Mouse (Mus musculus) kidney, embryonic 15.5 days (tissue): ENCODE data around the gene Adprhl2. TPM values are rescaled to one million over a fixed set of nuclear protein-coding genes. Genes with fewer than 3 reads are reported as not detected.

ENCODE experiments used
- ATAC-seq: fragments of 200-750 bp; cut with Nextera tagmentation; replicated peaks from 2 replicates; pipeline ENCODE4 v1.8.0; 2017; ENCODE audit warnings: moderate TSS enrichment; ENCODE audit not compliant: low FRiP score
- H3K27ac ChIP-seq: fragments of 300-500 bp; sonication (generic); 2 replicates; pipeline ENCODE4 v1.5.1; 2015; ENCODE audit warnings: mild to moderate bottlenecking, inconsistent platforms
- H3K27me3 ChIP-seq: fragments of 300-500 bp; sonication (generic); 2 replicates; pipeline ENCODE4 v1.6.1; 2015; ENCODE audit warnings: inconsistent platforms
- H3K36me3 ChIP-seq: fragments of 300-500 bp; sonication (generic); 2 replicates; pipeline ENCODE4 v1.6.1; 2015; ENCODE audit warnings: inconsistent platforms
- H3K4me1 ChIP-seq: fragments of 300-500 bp; sonication (generic); 2 replicates; pipeline ENCODE4 v1.6.1; 2015; ENCODE audit warnings: inconsistent platforms
- H3K4me2 ChIP-seq: fragments of 300-500 bp; sonication (generic); 2 replicates; pipeline ENCODE4 v1.6.1; 2015; ENCODE audit warnings: moderate library complexity, mild to moderate bottlenecking, inconsistent platforms
- H3K4me3 ChIP-seq: fragments of 300-500 bp; sonication (generic); replicated peaks from 2 replicates; pipeline ENCODE4 v1.5.1; 2015; ENCODE audit warnings: mild to moderate bottlenecking, inconsistent platforms
- H3K9ac ChIP-seq: fragments of 300-500 bp; sonication (generic); 2 replicates; pipeline ENCODE4 v1.6.1; 2015; ENCODE audit warnings: mild to moderate bottlenecking, inconsistent platforms
- H3K9me3 ChIP-seq: fragments of 300-500 bp; sonication (generic); replicated peaks from 2 replicates; pipeline ENCODE4 v1.6.1; 2016; ENCODE audit warnings: inconsistent platforms
- whole genome bisulfite sequencing: fragments of 180-500 bp; shearing (Covaris S2); methylation state at CpG from one replicate; pipeline ENCODE4 v1.1.7; 2015; ENCODE audit warnings: mixed read lengths; 5-methylcytosine and 5-hydroxymethylcytosine counted together
- polyA plus RNA-seq: library from polyadenylated mRNA; unstranded; fragments of >200 nt; fragmentation: Nextera tagmentation; extraction: Ambion mirVana; gene quantifications from 2 replicates; pipeline ENCODE4 v1.2.1, GENCODE M21; 2015

The Adprhl2 gene
- polyA plus RNA-seq, 1 experiment from 2014 or later = 81.1 TPM

DNA sequence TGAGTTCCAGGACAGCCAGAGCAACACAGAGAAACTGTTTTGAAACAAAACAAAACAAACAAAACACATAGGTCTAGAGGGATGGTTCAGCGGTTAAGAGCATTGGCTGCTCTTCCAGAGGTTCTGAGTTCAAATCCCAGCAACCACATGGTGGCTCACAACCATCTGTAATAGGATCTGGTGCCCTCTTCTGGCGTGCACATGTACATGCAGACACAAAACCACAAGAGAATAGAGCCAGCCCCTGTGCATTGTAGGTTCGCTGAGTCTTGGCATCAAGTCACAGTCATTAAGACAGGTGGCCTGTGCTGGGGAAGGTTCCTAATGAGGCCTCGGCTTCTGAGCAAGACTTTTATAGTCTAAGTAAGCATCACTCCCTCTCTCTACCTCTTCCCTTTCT is 17.6 kb downstream of the Adprhl2 start:
- no peak for ATAC-seq
- H3K27me3 ChIP-seq = peaks cover 44% of the 10 kb centered on the region
- H3K4me2 ChIP-seq = no peak overlapping the region
- peaks cover 4% of the 10 kb centered on the region for H3K9me3 ChIP-seq
- H3K4me1 ChIP-seq = peaks cover 22% of the 10 kb centered on the region
- no peak overlapping the region for H3K4me3 ChIP-seq
- 60% methylated on average over 4 of the region's 4 CpGs for WGBS
- no peak overlapping the region for H3K9ac ChIP-seq
- H3K27ac ChIP-seq = no peak overlapping the region
- no peaks in the 10 kb centered on the region for H3K36me3 ChIP-seq

GRCm38 (mm10) chr4:126301584-126302309 is 19.8 kb downstream of the Adprhl2 start:
- no peaks in the 10 kb centered on the region for H3K36me3 ChIP-seq
- H3K27ac ChIP-seq = no peak overlapping the region
- H3K4me1 ChIP-seq = peaks cover 30% of the 10 kb centered on the region
- 8% methylated on average over 27 of the region's 27 CpGs for WGBS
- H3K4me3 ChIP-seq = peak overlapping the region; percentile 43
- H3K9me3 ChIP-seq = peaks cover 4% of the 10 kb centered on the region
- peak overlapping the region; percentile 25; the same call in 1 of the 2 replicates for H3K9ac ChIP-seq
- 0 out of 2 replicates have a peak, but pooled peaks have one; percentile 27 for ATAC-seq
- peak overlapping the region; percentile 77 for H3K4me2 ChIP-seq
- peaks cover 64% of the 10 kb centered on the region for H3K27me3 ChIP-seq

DNA sequence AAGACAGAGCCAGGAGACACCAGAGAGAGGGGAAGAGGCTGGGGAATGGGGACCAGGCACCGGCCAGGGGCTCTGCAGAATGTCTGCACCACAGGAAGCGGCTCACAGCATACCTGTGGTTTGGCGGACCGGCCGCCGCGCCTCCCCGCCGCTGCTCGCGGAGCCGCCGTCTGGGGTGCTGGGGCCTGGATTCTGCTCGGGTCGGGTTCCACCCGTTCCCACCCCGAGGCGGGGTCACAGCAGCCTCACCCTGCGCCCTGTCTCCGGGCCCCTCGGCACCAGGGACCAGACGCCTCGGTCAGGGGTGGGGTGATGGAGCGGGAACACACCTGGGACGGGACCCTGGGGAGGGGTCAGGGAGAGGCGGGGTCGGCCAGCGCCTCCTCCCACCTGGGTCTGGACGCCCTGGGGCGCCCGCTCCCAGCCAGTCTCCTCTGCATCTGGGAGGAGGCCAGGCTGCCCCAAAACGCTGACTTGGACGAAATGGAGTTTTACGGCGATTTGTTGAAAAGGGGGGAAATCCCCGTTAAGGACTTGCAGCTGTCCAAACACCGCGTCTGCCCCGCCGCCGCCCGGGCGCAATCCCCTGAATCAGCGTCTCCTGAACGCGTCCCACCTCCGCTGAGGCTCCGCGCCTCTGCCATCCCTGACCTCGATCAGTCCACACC is 20.5 kb downstream of the Adprhl2 start:
- H3K4me2 ChIP-seq = peak overlapping the region; percentile 77
- H3K27ac ChIP-seq = no peak overlapping the region
- H3K9me3 ChIP-seq = peaks cover 2% of the 10 kb centered on the region
- peak overlapping the region; percentile 43 for H3K4me3 ChIP-seq
- H3K9ac ChIP-seq = peak overlapping the region; percentile 25
- H3K36me3 ChIP-seq = no peaks in the 10 kb centered on the region
- peaks cover 36% of the 10 kb centered on the region for H3K4me1 ChIP-seq
- ATAC-seq = peak; percentile 40; the same call in 1 of the 2 replicates
- WGBS = under 1% methylated on average over 49 of the region's 50 CpGs
- H3K27me3 ChIP-seq = peaks cover 69% of the 10 kb centered on the region

DNA sequence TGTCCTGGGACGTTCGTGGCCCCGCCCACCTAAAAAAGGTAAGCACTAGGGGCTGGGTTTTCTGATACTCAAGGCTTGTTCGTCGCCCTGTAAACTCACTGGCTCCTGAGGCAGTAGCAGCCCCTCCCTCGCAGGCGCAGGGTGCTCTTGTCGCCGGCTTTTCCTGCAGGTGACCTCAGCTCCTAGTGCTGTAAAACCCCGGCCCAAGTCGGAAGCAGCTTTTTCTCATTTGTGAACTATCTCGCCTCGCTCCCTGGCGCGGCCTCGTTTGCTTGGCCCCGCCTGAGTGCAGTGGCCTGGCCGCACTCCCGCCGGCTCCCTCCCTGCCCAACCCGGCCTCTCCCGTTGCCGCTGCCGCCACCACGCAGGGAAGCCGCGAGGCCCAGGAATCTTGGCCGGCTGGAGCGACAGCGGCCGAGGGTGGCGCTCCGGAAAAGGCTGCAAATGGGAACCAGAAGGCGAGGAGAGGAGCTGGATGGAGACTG is 24.8 kb downstream of the Adprhl2 start:
- Histone ChIP-seq H3K4me2 (peak overlapping the region; percentile 60), H3K4me1 (peaks cover 31% of the 10 kb centered on the region), H3K36me3 (no peaks in the 10 kb centered on the region), H3K9ac (peak overlapping the region; percentile 47), H3K9me3 (no peaks in the 10 kb centered on the region), H3K27me3 (peaks cover 65% of the 10 kb centered on the region), H3K4me3 (peak overlapping the region; percentile 30), H3K27ac (0 out of 2 replicates have a peak overlapping the region, but pooled peaks have one; percentile 51)
- 2% methylated on average over 34 of the region's 34 CpGs for WGBS
- peak; percentile 44; the same call in 1 of the 2 replicates for ATAC-seq

GRCm38 (mm10) chr4:126295937-126296336 is 25.6 kb downstream of the Adprhl2 start:
- Histone ChIP-seq H3K9ac (0 out of 2 replicates have a peak overlapping the region, but pooled peaks have one; percentile 47), H3K27me3 (peaks cover 58% of the 10 kb centered on the region), H3K9me3 (no peaks in the 10 kb centered on the region), H3K4me2 (peak overlapping the region; percentile 60; the same call in 1 of the 2 replicates), H3K27ac (no peak overlapping the region), H3K4me3 (no peak overlapping the region), H3K4me1 (peaks cover 28% of the 10 kb centered on the region), H3K36me3 (no peaks in the 10 kb centered on the region)
- 46% methylated on average over 4 of the region's 4 CpGs for WGBS
- ATAC-seq = no peak

- Histone ChIP-seq H3K9ac (no peak overlapping the region), H3K27me3 (peaks cover 54% of the 10 kb centered on the region), H3K4me3 (no peak overlapping the region), H3K27ac (no peak overlapping the region), H3K4me1 (peaks cover 23% of the 10 kb centered on the region), H3K9me3 (no peaks in the 10 kb centered on the region), H3K36me3 (no peaks in the 10 kb centered on the region), H3K4me2 (no peak overlapping the region)
- 72% methylated on average over 6 of the region's 6 CpGs for WGBS
- no peak for ATAC-seq
Observed at GRCm38 (mm10) chr4:126295152-126295551, 26.4 kb downstream of the Adprhl2 start.

DNA sequence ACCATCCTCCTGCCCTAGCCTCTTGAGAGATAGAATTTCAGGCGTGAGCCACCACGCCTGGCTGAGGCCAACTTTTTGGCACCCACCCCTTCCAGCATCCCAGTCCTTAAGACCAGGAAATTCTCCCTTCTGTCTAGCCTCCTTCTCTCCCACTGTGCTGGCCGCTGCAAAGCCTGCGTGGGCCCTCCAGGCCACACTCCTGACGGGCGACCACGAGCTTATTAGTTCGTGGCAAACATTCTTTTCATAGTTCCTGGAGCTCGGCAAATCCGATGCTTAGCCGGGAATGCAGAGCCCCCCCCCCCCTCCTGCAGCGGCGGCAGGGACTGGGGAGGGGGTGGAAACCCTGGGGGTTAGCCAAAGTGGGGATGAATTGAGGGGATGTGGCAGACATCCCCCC is 30.3 kb downstream of the Adprhl2 start:
- 25% methylated on average over 13 of the region's 13 CpGs for WGBS
- no peak overlapping the region for H3K9ac ChIP-seq
- H3K9me3 ChIP-seq = no peaks in the 10 kb centered on the region
- no peak overlapping the region for H3K4me2 ChIP-seq
- H3K4me1 ChIP-seq = peaks cover 35% of the 10 kb centered on the region
- no peaks in the 10 kb centered on the region for H3K36me3 ChIP-seq
- H3K4me3 ChIP-seq = no peak overlapping the region
- H3K27ac ChIP-seq = no peak overlapping the region
- no peak for ATAC-seq
- H3K27me3 ChIP-seq = peaks cover 51% of the 10 kb centered on the region

GRCm38 (mm10) chr4:126290314-126290713 is 31.2 kb downstream of the Adprhl2 start:
- peaks cover 35% of the 10 kb centered on the region for H3K4me1 ChIP-seq
- no peak overlapping the region for H3K4me2 ChIP-seq
- 86% methylated on average over 8 of the region's 8 CpGs for WGBS
- no peak for ATAC-seq
- peaks cover 48% of the 10 kb centered on the region for H3K27me3 ChIP-seq
- H3K9me3 ChIP-seq = no peaks in the 10 kb centered on the region
- H3K27ac ChIP-seq = no peak overlapping the region
- H3K4me3 ChIP-seq = no peak overlapping the region
- H3K9ac ChIP-seq = no peak overlapping the region
- H3K36me3 ChIP-seq = no peaks in the 10 kb centered on the region

GRCm38 (mm10) chr4:126288085-126288666 is 33.3 kb downstream of the Adprhl2 start:
- Histone ChIP-seq H3K4me1 (peaks cover 35% of the 10 kb centered on the region), H3K27me3 (peaks cover 60% of the 10 kb centered on the region), H3K4me3 (peak overlapping the region; percentile 52; the same call in 1 of the 2 replicates), H3K9ac (no peak overlapping the region), H3K27ac (peak overlapping the region; percentile 28; the same call in 1 of the 2 replicates), H3K4me2 (peak overlapping the region; percentile 82), H3K36me3 (no peaks in the 10 kb centered on the region), H3K9me3 (no peaks in the 10 kb centered on the region)
- no peak for ATAC-seq
- WGBS = 34% methylated on average over 17 of the region's 17 CpGs

GRCm38 (mm10) chr4:126287302-126287995 is 34.1 kb downstream of the Adprhl2 start:
- Histone ChIP-seq H3K4me1 (peaks cover 35% of the 10 kb centered on the region), H3K9me3 (no peaks in the 10 kb centered on the region), H3K36me3 (no peaks in the 10 kb centered on the region), H3K4me3 (peak overlapping the region; percentile 52), H3K4me2 (peak overlapping the region; percentile 82), H3K9ac (no peak overlapping the region), H3K27ac (peak overlapping the region; percentile 28; the same call in 1 of the 2 replicates), H3K27me3 (peaks cover 60% of the 10 kb centered on the region)
- WGBS = 26% methylated on average over 11 of the region's 11 CpGs
- 0 out of 2 replicates have a peak, but pooled peaks have one; percentile 7 for ATAC-seq

- WGBS = 2% methylated on average over 29 of the region's 42 CpGs
- Histone ChIP-seq H3K4me1 (peaks cover 35% of the 10 kb centered on the region), H3K4me2 (peak within 1 kb of the TSS; percentile 82), H3K9ac (peak within 1 kb of the TSS; percentile 45), H3K27ac (peak within 1 kb of the TSS; percentile 68; the same call in 1 of the 2 replicates), H3K36me3 (no peaks in the 10 kb centered on the region), H3K4me3 (peak within 1 kb of the TSS; percentile 52), H3K9me3 (no peaks in the 10 kb centered on the region), H3K27me3 (peaks cover 60% of the 10 kb centered on the region)
- peak; percentile 79 for ATAC-seq
Observed at GRCm38 (mm10) chr4:126286492-126286891, 35.0 kb downstream of the Adprhl2 start, which contains the start of gene Col8a2. Col8a2 (plus strand) TSS chr4:126286793.
